Mouse (Mus musculus): Measurements from ENCODE around the gene Cdh20. TPM values are rescaled to one million over a fixed set of nuclear protein-coding genes. Genes with fewer than 3 reads are reported as not detected.
A peak's percentile ranks its signal among the peaks of the same experiment; 100 is the strongest.
"Not testable (repeated sequence)": the region's sequence is repeated elsewhere in the genome, so short reads cannot be mapped to it uniquely, and the experiment has no call there.

Gene Cdh20
- polyA plus RNA-seq, 2 experiments from 2014 or later: not detected

DNA sequence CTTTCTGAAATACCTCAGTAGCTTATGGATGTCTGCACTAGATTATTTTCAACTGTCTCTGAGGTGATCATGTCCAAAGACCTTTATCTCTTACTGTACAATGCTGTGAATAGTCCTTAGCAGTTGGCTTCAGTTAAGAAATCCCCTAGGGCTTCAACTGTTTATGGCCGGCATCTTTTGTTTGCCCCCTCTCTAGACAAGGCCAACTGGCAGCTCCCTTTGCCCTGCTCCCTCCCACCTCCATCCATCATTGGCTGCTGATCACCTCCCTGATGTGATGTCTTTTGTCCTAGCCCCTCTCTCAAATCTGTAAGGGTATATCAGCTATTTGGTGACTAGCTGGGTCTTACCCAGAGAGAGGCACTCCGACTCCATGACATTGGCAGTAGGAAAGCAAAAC lies 148.2 kb downstream of the Cdh20 start:
- no peak for ATAC-seq

DNA sequence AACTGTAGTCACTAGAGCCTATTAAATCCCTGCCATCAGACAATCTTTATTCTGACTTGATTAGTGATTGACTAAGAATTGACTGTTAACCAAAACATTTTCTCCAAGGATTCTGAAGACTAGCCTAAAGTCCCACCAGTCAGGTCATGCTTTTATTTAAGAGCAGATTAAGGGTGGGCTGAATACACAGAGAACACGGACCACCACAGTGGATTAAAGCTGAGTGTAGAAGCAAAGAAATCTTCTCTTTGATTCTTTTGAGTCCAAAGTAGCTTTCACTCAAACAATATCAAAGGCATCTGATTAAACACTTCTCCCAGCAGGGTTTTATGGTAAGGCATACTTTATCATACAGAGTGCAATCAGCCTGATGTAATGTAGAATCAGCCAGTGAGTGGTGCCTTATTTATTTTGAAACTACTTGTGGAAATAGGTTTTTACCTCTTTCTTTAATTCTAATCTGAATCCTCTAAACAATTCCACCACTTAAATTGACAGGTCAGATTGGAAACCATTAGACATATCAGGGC lies 149.0 kb downstream of the Cdh20 start:
- ATAC-seq: no peak

DNA sequence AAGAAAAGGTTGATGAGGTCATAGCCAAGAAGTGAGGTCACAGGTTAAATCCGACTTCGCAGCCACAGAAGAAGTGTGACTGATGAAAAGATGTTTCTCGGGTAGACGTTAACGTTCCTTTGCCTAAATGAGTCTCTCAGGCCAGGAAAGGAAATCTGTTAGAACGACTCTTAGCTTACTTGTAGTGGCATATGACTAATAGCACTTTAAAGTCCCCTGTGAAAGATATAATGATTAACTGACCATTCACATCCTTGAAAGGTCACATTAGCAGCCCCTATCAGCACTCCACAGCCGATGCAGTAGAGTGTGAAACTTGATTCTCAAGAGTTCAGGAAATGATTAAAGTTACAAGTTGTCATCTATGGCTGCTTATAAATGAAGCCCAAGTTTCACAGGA lies 164.7 kb downstream of the Cdh20 start:
- ATAC-seq: no peak

DNA sequence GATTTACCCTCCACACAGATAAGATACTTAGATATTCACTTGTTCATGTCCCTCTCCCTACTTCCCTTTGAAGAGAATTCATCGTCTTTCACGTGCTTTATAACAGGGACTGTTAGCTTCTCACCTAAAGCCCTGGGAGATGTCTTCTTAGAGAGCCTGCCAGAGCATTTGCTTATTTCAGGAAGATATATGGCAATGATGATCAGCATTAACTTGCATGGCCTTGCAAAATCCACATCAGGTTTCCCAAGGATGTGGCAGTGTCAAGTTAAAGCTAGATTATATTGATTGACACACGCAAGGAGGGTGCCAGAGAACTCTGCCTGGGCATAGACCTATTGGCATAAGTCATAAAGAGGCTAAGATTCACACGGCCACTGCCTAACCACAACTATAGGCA lies 168.6 kb downstream of the Cdh20 start:
- no peak for ATAC-seq

DNA sequence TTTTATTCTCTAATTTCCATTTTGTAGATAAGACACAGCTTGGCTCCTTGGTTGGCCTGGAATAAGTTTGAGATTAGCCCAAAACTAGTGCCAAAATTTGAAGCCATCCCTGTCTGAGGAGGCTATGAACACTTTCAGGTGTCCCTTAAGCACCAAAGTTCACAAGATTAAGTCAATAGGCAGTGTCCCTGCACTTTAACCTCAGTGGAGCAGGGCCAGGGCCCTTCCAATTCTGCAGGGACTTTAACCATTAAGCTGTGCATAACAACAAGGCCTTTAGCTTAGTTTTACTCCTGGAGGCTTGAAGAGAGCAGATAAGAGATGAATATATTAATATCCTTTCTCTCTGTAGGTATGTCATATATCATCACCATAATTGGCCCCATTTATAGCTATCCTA lies 170.8 kb downstream of the Cdh20 start:
- no peak for ATAC-seq

DNA sequence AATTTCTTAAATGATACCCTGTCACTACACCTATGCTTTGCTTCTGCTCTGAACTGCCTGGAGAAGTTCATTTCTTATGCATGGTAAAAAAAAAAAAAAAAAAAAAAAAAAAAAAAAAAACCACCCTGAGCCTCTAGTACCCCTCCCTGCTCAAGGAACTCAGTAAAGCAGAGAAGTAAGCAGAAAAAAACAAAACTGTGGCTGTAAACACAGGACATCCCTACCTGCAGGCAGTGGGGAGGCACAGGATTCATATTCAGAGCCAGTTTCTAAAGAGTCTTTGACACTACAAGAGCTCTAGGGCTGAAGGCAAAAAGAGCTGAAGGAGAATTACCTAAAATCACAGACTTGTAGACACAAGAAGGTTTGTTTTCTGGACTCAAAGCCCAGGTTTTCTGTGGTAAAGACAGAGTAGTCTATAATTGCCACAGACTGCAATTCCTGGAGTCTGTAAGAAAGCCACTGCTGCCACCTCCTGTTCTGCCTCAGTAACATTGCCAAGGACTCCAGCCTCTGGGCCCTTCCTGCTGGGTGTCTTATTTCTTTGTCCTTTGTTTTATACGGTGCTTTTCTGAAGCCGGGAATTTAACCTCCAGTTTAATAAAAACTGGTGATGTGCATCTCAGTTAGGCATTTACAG lies 176.3 kb downstream of the Cdh20 start:
- ATAC-seq: no peak

DNA sequence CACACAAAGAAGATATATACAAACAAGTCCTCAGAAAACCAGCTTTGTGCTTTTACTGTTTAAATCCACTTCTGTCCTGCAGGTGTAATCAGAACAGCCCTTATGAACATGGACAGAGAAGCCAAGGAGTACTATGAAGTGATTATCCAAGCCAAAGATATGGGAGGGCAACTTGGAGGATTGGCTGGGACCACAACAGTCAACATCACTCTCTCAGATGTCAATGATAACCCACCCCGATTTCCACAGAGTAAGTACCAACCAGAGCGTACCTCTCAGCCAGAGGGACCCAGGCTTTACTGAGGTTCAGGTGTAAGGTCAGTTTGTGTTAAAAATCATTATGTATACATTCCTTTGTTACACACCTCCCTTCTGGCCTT lies 176.8 kb downstream of the Cdh20 start:
- ATAC-seq: no peak

DNA sequence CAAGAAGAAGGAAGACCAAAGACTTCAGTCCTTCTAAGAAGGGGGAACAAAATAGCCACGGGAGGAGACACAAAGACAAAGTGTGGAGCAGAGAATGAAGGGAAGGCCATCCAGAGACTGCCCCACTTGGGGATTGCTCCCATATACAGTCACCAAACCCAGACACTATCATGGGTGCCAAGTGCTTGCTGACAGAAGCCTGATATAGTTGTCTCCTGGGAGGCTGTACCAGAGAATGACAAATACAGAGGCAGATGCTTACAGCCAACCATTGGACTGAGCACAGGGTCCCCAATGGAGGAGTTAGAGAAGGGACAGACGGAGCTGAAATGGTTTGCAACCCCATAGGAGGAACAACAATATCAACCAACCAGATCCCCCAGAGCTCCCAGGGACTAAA lies 181.3 kb downstream of the Cdh20 start:
- ATAC-seq: not testable (repeated sequence)

DNA sequence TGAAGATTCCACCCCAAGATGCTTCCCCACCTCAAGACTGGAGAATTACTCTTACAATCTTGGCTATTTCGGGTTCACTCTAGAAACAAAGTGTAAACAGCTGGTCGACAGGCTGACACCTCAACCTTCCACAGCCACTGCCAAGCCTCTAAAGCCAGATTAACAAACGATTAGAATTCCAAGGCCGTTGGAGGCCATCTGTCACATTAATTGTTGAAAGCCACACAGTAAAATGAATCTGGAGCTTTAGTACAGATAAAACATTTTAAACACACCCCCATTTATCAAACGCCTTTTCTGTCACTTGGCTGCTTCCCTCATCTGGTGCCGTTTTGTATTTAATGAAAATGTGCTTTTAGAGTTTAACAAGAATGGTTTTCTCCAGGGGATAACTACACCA lies 188.7 kb downstream of the Cdh20 start:
- no peak for ATAC-seq

DNA sequence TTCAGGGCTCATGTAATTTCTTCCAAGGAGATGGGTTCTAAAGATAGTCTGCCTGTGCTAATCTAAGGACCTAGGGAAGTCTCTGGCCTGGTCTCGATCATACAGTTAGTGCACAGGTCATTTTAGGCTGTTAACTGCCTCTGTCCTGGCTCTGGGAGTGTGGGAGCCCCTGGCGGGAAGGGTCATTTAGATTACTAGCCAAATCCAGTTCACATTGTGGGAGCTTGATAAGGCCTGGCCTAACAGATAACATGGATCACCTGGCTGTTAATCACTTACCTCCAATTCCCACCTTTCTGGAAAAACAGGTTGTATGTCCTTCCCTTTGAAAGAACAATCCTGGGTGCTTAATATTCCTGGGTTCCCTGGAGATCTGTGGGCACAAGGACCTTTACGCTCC lies 193.3 kb downstream of the Cdh20 start:
- no peak for ATAC-seq

DNA sequence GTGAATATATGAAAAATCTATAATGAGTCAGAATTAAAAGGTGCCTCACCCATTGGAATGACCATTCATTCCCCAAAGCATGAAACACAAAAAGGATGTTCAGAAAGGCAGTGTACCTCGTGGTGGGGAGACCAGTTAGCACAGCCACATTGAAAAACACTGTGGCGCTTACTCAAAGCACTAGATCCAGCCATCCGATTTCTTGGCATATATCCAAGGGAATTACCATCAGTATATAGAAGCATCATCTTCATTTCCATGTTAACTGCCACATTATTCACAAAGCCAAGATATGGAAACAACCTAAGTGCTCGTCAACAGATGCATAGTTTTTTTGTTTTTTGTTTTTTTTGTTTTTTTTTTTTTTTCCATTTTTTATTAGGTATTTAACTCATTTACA lies 193.9 kb downstream of the Cdh20 start:
- no peak for ATAC-seq

DNA sequence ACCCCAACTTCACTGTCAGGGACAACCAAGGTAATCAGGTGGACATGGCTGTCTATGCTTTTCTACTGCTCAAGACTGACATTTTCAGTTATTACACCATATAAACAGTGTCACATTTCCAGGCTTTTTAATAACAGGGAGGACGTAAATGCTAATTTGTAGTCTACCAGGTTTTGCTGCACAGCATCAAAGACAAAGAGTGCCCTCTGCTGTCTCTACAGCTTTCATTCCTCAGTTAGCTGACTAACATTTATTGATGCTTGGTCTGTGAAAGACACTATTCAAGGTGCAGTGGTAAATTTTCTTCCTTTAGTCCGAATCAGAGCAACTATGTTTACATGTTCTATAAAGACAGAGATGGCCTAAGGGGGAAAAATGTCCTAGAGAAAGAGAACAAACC lies 210.7 kb downstream of the Cdh20 start:
- ATAC-seq: no peak

DNA sequence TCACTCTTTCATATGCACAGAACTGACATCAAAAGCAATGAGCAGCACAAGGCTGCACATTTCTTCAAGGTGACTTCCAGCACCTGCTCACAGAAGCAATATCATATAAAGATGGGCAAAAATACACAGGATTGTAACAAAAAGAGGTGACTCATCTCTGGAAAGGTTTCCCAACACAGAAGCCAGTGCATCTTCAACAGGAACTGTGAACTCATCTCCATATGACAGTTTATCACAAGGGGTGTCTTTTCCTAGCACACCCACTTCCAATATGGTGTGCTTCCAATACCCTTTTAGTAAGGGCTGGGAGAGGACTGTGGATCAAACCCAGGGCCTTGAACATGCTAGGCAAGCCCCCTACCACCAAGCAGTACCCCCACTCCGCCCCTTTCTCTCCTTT lies 211.9 kb downstream of the Cdh20 start:
- ATAC-seq: no peak

DNA sequence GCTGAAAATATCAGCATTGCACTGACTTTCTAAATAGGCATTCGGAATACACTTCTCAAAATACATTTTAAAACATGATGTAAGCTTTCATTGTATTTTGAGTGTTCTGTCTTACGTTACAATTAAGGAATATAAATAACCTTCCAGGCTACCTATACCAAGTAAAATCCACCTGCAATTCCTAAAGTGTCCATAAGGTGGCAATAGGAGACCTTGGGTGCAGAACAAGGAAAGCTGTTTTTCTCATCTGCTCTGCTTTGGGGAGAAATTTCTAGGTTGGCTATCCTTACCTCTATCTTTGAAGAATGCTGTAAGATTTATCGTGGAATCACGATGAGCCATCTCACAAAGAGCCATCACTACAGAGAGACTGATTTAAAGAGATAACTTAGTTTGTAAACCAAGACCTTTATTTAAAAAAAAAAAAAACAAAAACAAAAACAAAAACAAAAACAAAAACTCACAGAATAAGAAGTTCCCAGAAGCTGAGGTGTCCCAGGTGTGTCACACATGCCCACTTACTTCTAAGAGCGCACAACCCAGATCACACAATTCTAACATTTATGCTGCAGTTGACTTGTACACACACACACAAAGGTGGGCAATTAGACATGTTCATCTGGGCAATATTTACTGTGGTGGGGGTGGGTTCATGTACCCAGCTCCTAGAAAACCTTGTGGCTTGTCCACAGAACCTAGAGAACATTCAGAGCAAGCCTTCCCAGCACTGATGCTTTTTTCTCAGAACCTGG lies 218.1 kb downstream of the Cdh20 start:
- peak; percentile 52 for ATAC-seq

DNA sequence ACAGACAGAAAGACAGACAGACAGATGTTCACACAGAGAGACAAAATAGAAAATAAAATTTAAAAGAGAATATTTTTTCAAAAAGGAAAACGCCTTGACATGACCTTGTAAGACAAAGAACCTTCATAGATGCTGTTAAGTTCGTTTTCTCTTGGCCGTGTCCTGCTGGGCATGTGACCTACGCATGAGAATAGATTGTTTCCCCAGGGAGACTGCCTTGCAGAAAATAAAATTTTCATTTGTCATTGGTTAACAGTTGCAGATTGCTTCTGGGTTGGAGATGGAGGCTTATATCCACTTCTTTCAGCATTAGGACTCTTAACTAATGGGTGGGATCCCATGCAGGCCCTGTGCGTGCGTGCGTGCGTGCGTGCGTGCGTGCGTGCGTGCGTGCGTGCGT lies 219.2 kb downstream of the Cdh20 start:
- no peak for ATAC-seq

DNA sequence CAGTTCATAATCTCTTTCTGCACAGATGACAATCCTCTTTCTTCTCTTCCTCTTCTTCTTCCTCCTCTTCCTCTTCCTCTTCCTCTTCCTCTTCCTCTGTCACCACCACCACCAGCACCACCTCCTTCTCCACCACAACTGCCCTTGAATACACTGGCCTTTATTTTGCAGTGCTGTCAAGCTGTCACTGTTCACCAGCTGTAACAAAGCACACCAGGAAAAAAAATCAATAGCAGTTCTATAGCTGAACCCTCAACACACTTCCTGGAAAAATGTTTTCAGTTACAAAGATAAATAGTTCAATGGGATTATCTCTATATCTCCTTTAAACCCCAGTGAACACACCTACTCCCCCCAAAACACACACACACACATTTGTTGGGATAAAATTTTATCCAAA lies 224.1 kb downstream of the Cdh20 start:
- ATAC-seq: no peak

DNA sequence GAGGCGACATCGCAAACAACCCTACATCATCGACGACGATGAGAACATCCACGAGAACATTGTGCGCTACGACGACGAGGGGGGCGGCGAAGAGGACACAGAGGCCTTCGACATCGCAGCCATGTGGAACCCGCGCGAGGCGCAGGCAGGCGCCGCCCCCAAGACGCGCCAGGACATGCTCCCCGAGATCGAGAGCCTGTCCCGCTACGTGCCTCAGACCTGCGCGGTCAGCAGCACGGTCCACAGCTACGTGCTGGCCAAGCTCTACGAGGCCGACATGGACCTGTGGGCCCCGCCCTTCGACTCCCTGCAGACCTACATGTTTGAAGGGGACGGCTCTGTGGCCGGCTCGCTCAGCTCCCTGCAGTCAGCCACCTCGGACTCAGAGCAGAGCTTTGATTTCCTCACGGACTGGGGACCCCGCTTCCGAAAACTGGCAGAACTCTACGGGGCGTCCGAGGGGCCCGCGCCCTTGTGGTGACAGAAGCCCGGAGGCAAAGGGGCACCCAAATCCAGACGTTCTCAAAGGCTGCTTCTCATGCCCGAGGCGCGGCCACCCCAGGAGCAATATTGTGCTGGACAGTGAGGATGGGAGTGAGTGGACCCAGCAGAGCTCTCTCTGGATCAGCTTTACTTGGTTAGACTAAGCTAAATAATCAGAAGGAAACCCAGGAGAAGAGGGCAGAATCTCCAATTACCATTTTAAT lies 225.7 kb downstream of the Cdh20 start:
- ATAC-seq: no peak

DNA sequence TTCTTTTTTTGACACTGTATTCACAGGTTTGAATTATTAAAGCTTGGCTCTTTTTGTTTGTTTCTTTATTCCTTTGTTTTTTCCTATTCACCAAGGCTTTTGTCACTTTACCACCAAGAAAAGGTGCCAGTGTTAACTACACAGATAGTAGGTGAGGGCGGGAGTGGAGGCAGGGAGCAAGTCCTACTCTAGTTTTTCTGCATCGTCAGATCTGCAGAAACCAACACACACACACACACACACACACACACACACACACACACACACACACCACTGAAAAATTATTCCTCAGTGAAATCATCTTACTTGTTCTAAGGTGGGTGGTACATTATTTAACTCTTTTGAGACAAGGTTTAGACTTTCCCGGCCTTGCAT lies 226.3 kb downstream of the Cdh20 start:
- no peak for ATAC-seq

DNA sequence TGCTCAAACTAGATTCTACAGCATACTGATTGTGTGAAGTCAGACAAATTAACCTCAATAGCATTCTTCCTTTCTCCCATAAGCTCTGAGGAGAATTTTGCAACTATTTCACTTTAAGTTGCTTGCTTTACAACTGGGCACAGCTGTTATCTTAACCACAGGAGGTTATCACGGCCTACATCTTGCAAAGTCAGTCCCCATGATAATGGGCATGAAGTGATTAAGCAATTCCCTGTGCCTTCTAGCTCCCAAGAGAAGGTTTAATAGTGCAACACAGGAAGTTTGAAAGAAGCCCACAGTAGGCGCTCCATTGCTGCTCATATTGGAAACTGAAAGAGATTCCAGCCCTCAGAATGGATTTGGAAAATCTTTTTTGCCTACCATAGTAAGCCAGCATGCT lies 229.5 kb downstream of the Cdh20 start:
- no peak for ATAC-seq

DNA sequence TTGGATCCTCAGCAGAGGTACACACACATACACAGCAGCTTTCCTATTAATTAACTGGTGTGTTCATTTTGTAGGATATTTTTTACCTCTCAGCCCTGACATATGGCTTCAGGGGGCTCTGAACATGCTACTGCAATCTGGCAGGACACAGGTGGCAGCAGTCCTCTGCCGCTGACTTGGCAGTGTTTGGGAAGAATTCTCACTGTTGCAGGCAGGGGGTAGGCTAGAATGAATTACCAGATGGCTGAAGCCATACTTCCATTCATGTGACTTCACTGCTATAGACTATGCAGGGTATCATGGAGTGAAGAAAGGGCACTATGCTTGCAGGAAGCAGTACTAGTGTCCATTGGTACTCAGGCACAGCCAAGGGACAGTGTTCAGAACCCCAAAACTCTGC lies 233.8 kb downstream of the Cdh20 start:
- no peak for ATAC-seq

DNA sequence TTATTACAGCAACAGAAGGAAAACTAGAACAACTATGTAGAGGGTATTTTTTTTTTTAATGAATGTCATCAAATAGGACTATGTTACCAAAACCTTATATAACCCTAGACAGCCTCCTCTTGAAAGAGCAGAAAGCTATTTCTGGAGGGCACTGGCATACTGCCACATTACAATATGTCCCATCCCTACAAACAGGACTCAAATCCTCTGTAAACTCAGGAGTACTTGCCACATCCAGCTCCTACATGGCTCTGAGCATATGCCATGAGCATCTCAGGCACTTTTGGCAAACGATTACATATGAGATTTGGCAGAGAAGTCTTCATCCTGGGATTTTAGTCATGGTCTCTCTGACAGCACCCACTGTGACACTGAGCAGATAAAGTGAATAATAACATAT lies 235.5 kb downstream of the Cdh20 start:
- ATAC-seq: no peak

DNA sequence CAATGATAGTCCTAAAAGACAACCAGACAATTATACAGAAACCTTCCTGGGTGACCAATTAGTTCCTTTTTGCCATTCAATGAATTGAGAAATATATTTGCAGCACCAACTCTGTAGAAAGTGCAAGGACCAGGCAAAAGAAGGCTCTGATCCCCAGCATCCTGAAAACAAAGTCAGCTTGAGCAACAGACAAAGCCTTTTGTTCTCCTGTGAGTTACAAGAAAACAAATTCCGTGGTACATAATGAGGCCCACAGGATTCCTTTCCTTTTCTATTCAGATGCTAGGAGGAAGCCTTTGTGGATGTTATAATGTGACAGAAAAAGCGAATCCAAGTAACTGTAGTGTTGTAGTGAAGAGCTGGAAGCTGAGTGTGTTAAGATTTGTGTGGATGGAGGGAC lies 244.3 kb downstream of the Cdh20 start:
- no peak for ATAC-seq

DNA sequence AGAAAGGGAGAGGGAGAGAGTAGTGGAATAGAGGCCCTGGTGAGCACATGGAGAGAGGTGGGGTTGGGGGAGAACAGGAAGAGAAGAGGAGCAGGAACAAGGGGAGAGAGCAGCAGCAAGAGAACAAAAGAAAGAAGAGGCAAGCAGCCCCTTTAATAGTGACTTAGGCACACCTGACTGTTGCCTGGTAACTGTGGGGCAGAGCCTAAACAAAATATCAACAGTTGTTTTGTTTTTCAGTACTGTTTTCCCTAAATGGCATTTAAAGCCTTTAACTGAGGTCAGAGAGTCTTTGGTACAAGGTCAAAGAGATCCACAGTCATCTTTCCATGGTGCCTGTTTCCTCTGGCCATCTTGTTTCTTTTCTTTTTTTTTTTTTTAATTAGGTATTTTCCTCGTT lies 245.0 kb downstream of the Cdh20 start:
- no peak for ATAC-seq

DNA sequence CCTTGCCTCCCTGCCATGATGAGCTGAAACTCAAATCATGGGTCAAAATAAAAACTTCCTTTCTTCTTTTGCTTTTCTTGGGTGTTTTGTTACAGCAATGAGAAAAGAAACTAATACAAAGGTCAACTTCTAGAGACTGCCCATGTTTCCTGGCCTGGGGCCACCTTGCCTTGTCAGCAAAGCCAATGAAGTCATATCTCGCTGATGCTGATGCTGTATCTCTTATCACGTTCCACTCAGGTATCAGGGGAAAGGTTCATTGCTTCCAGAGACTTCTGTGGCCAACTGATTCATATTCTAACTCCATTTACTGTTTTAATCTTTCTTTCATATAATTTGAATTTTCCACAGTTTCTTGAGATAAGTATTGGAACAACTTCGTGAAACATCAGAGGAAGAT lies 273.3 kb downstream of the Cdh20 start:
- ATAC-seq: no peak
